Mouse (Mus musculus): ENCODE results near the gene Mcf2. TPM values are rescaled to one million over a fixed set of nuclear protein-coding genes. Genes with fewer than 3 reads are reported as not detected.

The Mcf2 gene
- polyA plus RNA-seq, 1 experiment from 2014 or later: not detected

DNA sequence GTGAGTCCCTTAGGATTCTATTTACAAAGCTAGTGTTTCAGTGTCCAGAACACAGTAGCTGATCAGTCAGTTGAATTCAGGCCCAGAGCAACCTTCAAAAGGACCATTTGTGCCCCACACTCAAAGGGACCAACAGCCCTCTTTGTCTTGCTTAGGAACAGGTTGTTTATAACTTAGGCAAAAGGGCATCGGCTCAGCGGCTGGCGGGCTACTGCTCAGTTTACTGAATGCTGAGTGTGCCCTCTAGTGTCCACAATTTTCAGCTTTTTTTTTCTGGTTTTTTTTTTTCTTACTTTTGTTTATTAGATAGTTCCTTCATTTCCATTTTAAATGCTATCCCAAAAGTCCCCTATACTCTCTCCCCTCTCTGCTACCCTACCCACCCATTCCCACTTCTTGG is 152.2 kb downstream of the Mcf2 start:
- DNase-seq (no peak), ATAC-seq (ENCODE audit: low read depth) (no peak)
- Histone ChIP-seq H3K27ac (no peak overlapping the region), H3K4me1 (replicated peaks) (no peaks in the 10 kb centered on the region), H3K4me2 (no peak overlapping the region), H3K9ac (no peak overlapping the region), H3K36me3 (no peaks in the 10 kb centered on the region), H3K4me3 (replicated peaks) (no peak overlapping the region), H3K27me3 (no peaks in the 10 kb centered on the region), H3K9me3 (replicated peaks) (no peaks in the 10 kb centered on the region)
- 21% methylated on average over 3 of the region's 3 CpGs for WGBS (ENCODE audit: insufficient replicate concordance)

DNA sequence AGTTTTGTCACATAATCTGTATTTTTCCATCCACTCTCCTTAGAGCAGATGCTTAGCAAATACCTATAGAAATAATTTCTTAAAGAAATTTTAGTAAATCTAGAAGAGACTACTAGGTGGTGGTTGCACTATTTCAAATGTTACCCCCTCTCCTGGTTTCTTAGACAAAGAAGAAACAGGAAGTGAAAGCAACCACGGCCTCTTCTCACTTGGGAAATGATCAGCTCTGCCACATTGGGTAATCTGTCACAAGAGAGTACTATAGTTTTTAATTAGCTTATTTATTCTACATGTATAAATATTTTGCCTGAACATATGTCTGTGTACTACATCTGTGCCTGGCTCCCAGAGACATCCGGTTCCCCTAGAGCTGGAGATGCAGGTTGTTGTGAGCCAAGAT is 157.3 kb downstream of the Mcf2 start:
- H3K4me2 ChIP-seq: no peak overlapping the region
- ATAC-seq (ENCODE audit: low read depth) (no peak), DNase-seq (no peak)
- no peak overlapping the region for H3K9ac ChIP-seq
- no peak overlapping the region for H3K4me3 ChIP-seq (replicated peaks)
- H3K4me1 ChIP-seq (replicated peaks): no peaks in the 10 kb centered on the region
- WGBS (ENCODE audit: insufficient replicate concordance): 51% methylated on average over 2 of the region's 2 CpGs
- H3K27ac ChIP-seq: no peak overlapping the region
- no peaks in the 10 kb centered on the region for H3K27me3 ChIP-seq
- no peaks in the 10 kb centered on the region for H3K9me3 ChIP-seq (replicated peaks)
- no peaks in the 10 kb centered on the region for H3K36me3 ChIP-seq

DNA sequence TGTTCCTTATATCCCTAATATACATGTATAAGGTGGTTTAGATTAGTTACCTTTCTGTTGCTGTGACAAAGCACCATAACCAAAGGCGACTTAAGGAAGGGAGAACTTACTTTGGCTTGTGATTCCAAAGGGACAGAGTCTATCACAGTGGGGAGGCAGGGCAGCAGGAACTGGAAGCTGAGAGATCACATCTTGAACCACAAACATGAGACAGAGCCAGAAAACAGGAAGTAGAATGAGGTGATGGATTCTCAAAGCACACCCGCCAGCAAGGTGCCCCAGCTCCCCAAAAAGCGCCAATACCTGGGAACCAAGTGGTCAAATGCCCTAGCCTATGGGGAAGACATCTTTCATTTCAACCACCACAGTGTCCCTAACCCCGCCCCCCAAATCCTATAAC is 157.9 kb downstream of the Mcf2 start:
- H3K36me3 ChIP-seq: no peaks in the 10 kb centered on the region
- H3K4me1 ChIP-seq (replicated peaks): no peaks in the 10 kb centered on the region
- no peak overlapping the region for H3K9ac ChIP-seq
- H3K4me2 ChIP-seq: no peak overlapping the region
- 46% methylated on average over 4 of the region's 4 CpGs for WGBS (ENCODE audit: insufficient replicate concordance)
- no peak overlapping the region for H3K27ac ChIP-seq
- H3K27me3 ChIP-seq: no peaks in the 10 kb centered on the region
- no peak for ATAC-seq (ENCODE audit: low read depth)
- no peaks in the 10 kb centered on the region for H3K9me3 ChIP-seq (replicated peaks)
- DNase-seq: no peak
- H3K4me3 ChIP-seq (replicated peaks): no peak overlapping the region

DNA sequence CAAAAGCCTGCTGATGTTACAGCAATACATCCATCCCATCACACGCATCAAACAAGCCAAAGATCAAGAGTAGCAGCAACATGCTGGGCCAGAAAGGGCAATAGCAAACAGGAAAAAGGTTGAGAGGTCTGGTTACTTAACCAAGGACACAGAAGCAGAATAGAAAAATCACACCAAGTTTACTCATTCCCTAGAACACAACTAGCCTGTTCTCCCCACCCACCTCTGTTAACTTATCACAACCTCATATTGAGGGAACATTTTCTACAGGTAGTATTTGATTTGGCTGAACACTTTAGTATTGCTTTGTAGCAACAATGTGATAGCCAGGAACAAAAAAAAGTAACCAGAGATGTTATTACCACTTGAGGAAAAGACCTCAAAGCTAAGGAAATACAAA is 164.3 kb downstream of the Mcf2 start:
- Histone ChIP-seq H3K27ac (no peak overlapping the region), H3K36me3 (no peaks in the 10 kb centered on the region), H3K4me1 (replicated peaks) (no peaks in the 10 kb centered on the region), H3K9me3 (replicated peaks) (no peaks in the 10 kb centered on the region), H3K4me2 (no peak overlapping the region), H3K4me3 (replicated peaks) (no peak overlapping the region), H3K27me3 (no peaks in the 10 kb centered on the region), H3K9ac (no peak overlapping the region)
- ATAC-seq (ENCODE audit: low read depth) (no peak), DNase-seq (no peak)
- 36% methylated on average over 1 of the region's 1 CpGs for WGBS (ENCODE audit: insufficient replicate concordance)

DNA sequence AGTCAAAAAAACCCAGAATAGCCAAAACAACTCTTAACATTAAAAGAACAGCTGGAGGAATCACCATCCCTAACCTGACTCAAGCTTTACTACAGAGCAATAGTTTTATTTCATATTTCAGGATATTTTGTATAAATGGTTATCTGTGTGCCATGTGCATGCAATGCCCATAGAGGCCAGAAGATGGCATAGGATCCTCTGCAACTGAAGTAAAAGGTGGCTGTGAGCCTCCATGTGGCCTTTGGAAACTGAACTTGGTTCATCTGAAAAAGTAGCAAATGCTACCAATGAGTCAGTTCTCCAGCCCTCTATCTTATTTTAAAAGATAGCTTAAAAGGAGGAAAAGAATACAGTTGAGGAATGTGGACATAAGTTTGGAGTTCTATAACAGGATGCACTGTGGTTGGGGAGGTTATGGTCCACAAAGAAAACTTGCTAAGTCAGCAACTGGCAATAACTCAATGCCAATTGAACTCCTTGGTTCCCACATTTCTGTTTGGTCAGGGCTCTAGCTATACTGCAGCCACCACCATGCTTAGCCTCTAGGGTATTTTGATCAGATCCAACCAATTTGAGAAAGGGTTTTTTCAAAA is 165.7 kb downstream of the Mcf2 start:
- H3K4me1 ChIP-seq (replicated peaks): no peaks in the 10 kb centered on the region

More for the DNA sequence above, 165.7 kb downstream of the Mcf2 start:
- ATAC-seq (ENCODE audit: low read depth) (no peak), DNase-seq (no peak)
- Histone ChIP-seq H3K4me3 (replicated peaks) (no peak overlapping the region), H3K27ac (no peak overlapping the region), H3K4me2 (no peak overlapping the region), H3K9me3 (replicated peaks) (no peaks in the 10 kb centered on the region), H3K9ac (no peak overlapping the region), H3K36me3 (no peaks in the 10 kb centered on the region), H3K27me3 (no peaks in the 10 kb centered on the region)

Other genes starting within 250 kb of the Mcf2 start
- 0.51 and 1.1 TPM in 2 replicates for gene F9, start 179.6 kb downstream of the Mcf2 start, polyA plus RNA-seq (2015; fragmentation: Nextera tagmentation; extraction: Ambion mirVana)

All from liver, embryonic 13.5 days (tissue).